Mouse (Mus musculus) cerebellum, postnatal 4 days (tissue): Measurements from ENCODE around the gene Sppl2c.
"Not testable (repeated sequence)": the region's sequence is repeated elsewhere in the genome, so short reads cannot be mapped to it uniquely, and the experiment has no call there.

Experiments used
- DNase-seq, 2 experiments: peaks; one replicate each; pipeline ENCODE4 v3.0.0; 2022; ENCODE audit warnings: low spot score in 2 of 2, mixed read lengths in 1 of 2

Sppl2c gene

GRCm38 (mm10) chr11:104195791-104196190 lies 9.7 kb downstream of the Sppl2c start:
- peak; percentile 84 to 96 for DNase-seq

- DNase-seq: no peak
Measured at GRCm38 (mm10) chr11:104197861-104198260, 11.7 kb downstream of the Sppl2c start.

- DNase-seq: no peak
Measured at GRCm38 (mm10) chr11:104203271-104203670, 17.1 kb downstream of the Sppl2c start.

GRCm38 (mm10) chr11:104206573-104206972 lies 20.4 kb downstream of the Sppl2c start:
- no peak for DNase-seq

GRCm38 (mm10) chr11:104209041-104209440 lies 22.9 kb downstream of the Sppl2c start:
- no peak for DNase-seq

GRCm38 (mm10) chr11:104211251-104211650 lies 25.1 kb downstream of the Sppl2c start:
- DNase-seq: no peak

- DNase-seq: not testable (repeated sequence)
Measured at GRCm38 (mm10) chr11:104214128-104214527, 28.0 kb downstream of the Sppl2c start.

- no peak for DNase-seq
Measured at GRCm38 (mm10) chr11:104218075-104218474, 31.9 kb downstream of the Sppl2c start.

- no peak for DNase-seq
Measured at GRCm38 (mm10) chr11:104220291-104220690, 34.2 kb downstream of the Sppl2c start.

- DNase-seq: no peak
Measured at GRCm38 (mm10) chr11:104221751-104222150, 35.6 kb downstream of the Sppl2c start.

GRCm38 (mm10) chr11:104223301-104223700 lies 37.2 kb downstream of the Sppl2c start:
- no peak for DNase-seq

- no peak for DNase-seq
Measured at GRCm38 (mm10) chr11:104229391-104229790, 43.3 kb downstream of the Sppl2c start.

GRCm38 (mm10) chr11:104230066-104230778 lies 44.1 kb downstream of the Sppl2c start:
- DNase-seq: no peak

GRCm38 (mm10) chr11:104231041-104231911 lies 45.1 kb downstream of the Sppl2c start, which contains the start of gene Mapt:
Gene Mapt (plus strand): TSS chr11:104231390.
- peak; percentile 85 to 94 for DNase-seq

GRCm38 (mm10) chr11:104232141-104233061 lies 46.3 kb downstream of the Sppl2c start:
- DNase-seq: peak; percentile 60 to 69

- no peak for DNase-seq
Measured at GRCm38 (mm10) chr11:104233101-104233500, 47.0 kb downstream of the Sppl2c start.

GRCm38 (mm10) chr11:104233574-104234206 lies 47.6 kb downstream of the Sppl2c start:
- peak in 1 of 2 experiments; percentile 21 for DNase-seq

GRCm38 (mm10) chr11:104234680-104235079 lies 48.6 kb downstream of the Sppl2c start:
- no peak for DNase-seq

GRCm38 (mm10) chr11:104235881-104236280 lies 49.8 kb downstream of the Sppl2c start:
- no peak for DNase-seq

- DNase-seq: peak in 1 of 2 experiments; percentile 45
Measured at GRCm38 (mm10) chr11:104237226-104237625, 51.1 kb downstream of the Sppl2c start.
